Mouse (Mus musculus): ENCODE results near the gene Tpo. TPM values are rescaled to one million over a fixed set of nuclear protein-coding genes. Genes with fewer than 3 reads are reported as not detected.

Tpo gene
- polyA plus RNA-seq (2017; shearing (Covaris generic)), result not detected

- ATAC-seq, result no peak
Measured at GRCm38 (mm10) chr12:30132524-30132923, at the start of gene Tpo. Gene Tpo (minus strand): TSS chr12:30132624.

DNA sequence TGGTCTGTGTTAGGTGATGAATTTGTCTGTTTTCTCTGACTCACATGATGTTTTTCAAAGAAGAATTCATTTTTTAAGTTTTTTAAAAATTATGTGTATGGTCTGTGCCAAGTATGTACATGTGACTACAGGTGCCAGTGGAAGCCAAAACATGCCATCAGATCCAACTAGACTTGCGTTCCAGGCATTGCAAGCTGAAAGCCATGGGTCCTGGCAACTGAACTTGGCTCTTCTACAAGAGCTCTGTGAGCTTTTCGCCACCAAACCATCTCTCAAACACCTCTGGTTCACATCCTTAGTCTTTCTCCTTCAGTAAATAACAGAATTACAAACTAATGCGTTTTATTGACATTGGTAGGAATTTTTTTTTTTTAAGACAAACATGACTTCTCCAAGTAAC lies 49.3 kb upstream of the Tpo start:
- no peak for ATAC-seq

- ATAC-seq, result no peak
Measured at GRCm38 (mm10) chr12:30179623-30180022, 47.2 kb upstream of the Tpo start.

- ATAC-seq, result no peak
Measured at GRCm38 (mm10) chr12:30177966-30178365, 45.5 kb upstream of the Tpo start.

DNA sequence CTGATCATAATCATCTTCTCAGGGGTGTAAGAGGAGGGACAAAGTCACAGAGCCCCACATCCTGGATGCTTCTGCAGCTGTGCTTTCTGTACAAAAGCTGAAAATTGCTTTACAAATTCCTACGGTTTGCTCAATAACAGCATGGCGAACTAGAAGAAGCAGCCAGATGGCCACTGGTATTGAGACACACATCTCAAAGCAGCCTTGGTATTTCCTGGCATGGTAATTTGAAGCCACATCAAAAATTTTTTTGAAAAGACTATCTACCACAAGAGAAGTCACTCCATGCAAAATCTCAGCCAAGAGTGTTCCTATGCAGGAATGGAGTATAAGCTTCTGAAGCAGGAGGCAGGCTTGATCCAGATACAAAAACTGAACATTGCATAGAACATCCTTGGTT lies 45.1 kb upstream of the Tpo start:
- ATAC-seq, result no peak

GRCm38 (mm10) chr12:30168491-30168890 lies 36.1 kb upstream of the Tpo start:
- ATAC-seq, result no peak

- ATAC-seq, result no peak
Measured at GRCm38 (mm10) chr12:30164538-30164937, 32.1 kb upstream of the Tpo start.

GRCm38 (mm10) chr12:30164005-30164404 lies 31.6 kb upstream of the Tpo start:
- ATAC-seq, result no peak

DNA sequence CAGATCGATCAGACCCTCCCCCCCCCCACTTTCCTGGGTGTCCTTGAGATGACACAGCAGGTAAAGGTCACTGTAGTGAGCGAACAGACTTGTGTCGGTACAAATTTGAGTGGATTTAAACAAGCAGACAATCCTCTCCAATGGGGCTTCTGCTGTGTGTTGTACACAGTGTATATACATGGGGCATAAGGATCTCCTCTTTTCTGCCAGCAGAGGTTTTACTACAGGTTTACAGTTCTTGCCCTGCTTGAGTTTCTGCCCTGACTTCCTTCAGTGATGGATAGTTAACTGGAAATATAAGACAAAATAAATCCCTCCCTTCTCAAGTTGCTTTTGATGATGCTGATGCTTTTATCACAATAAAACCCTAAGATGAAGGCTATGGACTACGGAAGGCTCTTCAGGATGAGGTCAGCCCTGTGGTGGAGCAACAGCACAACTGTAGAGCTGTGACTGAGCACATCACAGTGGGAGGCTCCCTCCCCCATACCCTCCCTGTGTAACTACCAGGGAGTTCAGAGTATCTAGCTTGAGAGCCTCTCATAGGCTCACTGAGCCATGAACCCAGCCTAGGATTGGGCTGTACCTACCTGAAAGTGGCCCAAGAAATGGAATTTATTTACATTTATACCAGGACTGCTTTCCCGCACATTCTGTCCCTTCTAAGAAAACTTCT lies 29.4 kb upstream of the Tpo start:
- ATAC-seq, result no peak

DNA sequence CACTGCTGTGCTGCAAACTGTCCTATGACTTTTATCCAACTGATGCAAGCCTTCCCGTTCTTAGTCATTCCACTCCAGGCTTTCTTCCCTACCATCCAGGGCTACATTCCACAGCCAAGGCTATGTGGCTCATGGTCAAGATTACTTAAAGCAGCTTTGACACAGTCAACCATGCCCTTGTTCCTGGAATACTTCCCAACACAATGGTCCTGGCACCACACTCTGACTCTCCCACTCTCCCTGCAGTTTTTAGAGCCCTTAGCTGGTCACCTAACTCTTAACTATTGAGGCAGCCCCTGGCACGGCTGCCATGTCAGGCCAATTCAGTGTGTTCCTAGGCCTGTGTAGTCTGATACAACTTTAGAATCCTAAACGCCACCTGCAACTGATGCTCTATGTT lies 28.1 kb upstream of the Tpo start:
- no peak for ATAC-seq

DNA sequence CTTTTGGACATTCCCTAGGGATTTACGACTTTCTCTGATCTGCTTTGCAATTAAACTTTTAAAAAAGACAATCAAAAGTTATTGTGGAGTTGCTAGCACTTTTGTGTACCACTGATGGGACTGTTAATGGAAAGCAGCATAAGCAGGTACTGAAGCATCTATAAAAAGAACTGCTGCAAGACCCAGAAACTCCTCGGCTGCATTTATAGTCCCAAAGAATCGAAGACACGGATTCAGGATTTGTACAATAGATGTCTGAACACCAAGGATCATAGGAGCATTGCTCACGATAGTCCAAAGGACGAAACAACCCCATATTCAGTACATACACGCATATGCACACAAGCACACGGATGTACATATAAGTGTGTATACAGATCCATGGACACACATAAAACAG lies 27.4 kb upstream of the Tpo start:
- no peak for ATAC-seq

DNA sequence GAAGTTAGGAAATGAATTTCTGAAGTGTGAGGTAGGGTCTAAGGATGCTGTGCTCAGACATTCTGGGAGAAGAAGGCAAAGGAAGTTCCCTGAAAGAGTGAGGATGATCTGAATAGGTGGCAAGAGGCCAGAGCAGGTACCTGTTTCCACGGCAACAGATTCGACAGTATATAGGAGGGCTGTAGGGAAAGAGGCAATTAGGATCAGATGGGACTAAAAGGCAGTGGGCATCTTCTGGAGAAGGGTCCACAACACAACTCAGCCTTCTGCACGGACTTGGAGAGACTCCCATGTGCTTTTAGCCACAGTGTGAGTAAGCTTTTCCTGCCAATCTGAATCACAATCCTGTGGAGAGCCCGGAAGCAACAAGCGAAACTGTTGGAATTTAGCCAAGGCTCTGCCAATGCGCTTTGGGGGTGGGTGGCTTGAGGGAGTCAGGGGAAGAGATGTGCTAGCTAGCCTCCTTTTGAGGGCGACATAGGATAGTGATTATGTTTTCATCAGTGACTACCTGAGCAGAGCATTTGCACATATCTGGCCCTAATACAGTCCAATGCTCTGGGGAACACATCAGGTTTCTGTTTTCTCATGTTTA lies 21.8 kb upstream of the Tpo start:
- no peak for ATAC-seq

- no peak for ATAC-seq
Measured at GRCm38 (mm10) chr12:30142085-30142484, 9.7 kb upstream of the Tpo start.

GRCm38 (mm10) chr12:30129411-30129716 lies 3.1 kb downstream of the Tpo start:
- no peak for ATAC-seq

GRCm38 (mm10) chr12:30128561-30129410 lies 3.6 kb downstream of the Tpo start:
- no peak for ATAC-seq

GRCm38 (mm10) chr12:30122347-30122746 lies 10.1 kb downstream of the Tpo start:
- no peak for ATAC-seq

GRCm38 (mm10) chr12:30112271-30112670 lies 20.2 kb downstream of the Tpo start:
- no peak for ATAC-seq

GRCm38 (mm10) chr12:30109646-30110605 lies 22.5 kb downstream of the Tpo start:
- ATAC-seq, result no peak

DNA sequence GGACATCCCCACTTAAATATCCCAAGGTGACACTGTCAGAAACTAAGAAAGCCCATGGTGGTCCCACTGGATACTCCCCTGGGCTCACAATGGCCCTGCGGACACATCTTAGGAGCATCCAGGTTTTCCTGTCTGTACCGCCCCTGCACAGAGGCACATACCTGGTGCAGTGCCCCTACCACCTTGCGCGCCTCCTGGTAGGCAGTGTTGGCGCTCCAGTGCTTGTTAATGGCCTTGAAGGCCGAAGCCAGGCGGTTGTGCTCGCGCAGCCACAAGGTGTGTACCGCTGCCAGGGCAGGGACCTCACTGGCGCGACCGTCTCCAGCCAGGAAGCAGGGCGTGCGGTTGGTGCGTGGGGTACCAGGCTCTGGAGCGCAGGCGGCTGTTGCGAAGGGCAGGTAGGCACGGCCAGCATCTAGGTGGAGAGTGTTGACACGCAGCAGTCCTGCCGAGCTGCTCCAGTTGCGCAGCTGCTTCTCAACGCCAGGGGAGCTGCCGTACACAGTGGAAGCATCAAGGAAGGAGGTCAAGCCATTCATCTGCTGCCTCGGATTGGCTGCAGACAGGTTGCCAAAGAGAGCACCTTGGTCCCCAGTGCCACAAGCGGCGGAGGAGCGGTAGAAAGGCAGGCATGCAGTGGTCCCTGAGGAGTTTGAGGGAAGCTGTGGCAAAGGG lies 29.4 kb downstream of the Tpo start:
- ATAC-seq, result no peak

GRCm38 (mm10) chr12:30092081-30092480 lies 40.3 kb downstream of the Tpo start:
- no peak for ATAC-seq

DNA sequence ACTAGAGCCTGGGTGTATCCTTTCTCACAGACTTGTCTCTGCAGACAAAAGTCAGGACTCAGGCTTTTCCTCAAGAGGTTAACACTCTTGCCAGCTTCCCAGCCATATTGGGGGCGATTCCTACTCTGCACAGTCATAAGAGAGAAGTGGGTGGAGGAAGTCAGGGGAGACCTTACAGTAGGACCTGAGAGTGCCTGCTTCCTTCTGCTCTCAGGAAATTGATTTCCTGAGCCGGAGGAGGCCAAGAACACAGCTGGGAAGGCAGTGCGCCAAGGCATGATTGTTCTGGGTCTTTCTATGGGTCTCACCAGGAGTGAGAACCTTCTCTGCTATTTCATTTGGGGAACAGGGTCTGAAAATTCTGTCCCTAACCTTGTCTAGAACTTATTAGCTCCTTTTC lies 48.5 kb downstream of the Tpo start:
- ATAC-seq, result no peak

DNA sequence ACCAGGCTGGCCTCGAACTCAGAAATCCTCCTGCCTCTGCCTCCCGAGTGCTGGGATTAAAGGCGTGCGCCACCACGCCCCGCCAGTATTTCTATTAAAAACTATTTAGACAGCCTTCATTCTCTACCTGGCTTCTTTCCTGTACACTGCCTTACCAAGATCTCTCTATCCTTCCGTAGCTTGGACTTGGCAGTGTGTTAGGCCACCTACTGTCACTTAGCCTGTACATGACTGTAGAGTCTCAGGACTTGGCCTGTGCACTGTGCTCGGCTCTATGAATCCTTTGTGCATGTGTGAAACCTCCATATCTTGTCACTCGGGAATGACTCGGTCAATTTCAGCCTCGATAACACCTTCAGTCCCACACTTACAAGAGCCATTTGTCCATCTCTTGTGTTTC lies 55.4 kb downstream of the Tpo start:
- no peak for ATAC-seq

Measured in activated CD4-positive, CD25-positive, alpha-beta regulatory T cell, adult 4 months (primary cell).